Mouse (Mus musculus): Measurements from ENCODE around the gene Zfp454.

- TF ChIP-seq CTCF (IDR thresholded peaks at IDR 0.05; ENCODE audit: low read depth) (peak; percentile 35), EP300 (IDR thresholded peaks at IDR 0.05; ENCODE audit: low read depth) (no peak)
Measured at GRCm38 (mm10) chr11:50847047-50847446, 40.4 kb downstream of the Zfp454 start.

Measured in heart, postnatal 0 days (tissue).